Mouse (Mus musculus): ENCODE data around the gene Pak1. TPM values are rescaled to one million over a fixed set of nuclear protein-coding genes. Genes with fewer than 3 reads are reported as not detected.

Pak1 gene
- total RNA-seq, 4 experiments from 2014 or later, result 373 to 389 (median 377) TPM

- DNase-seq (ENCODE audit: low spot score in 2 of 2), result no peak
These were observed 11.2 kb upstream of the Pak1 start for GRCm38 (mm10) chr7:97777191-97777590.

GRCm38 (mm10) chr7:97780222-97780621 lies 8.1 kb upstream of the Pak1 start:
- DNase-seq (ENCODE audit: low spot score in 2 of 2), result no peak

- DNase-seq (ENCODE audit: low spot score in 2 of 2), result no peak
These were observed 7.5 kb upstream of the Pak1 start for GRCm38 (mm10) chr7:97780815-97781214.

- no peak for DNase-seq (ENCODE audit: low spot score in 2 of 2)
These were observed 6.8 kb upstream of the Pak1 start for GRCm38 (mm10) chr7:97781496-97781895.

GRCm38 (mm10) chr7:97783523-97783922 lies 4.8 kb upstream of the Pak1 start:
- no peak for DNase-seq (ENCODE audit: low spot score in 2 of 2)

GRCm38 (mm10) chr7:97788669-97789483 lies 535 bp downstream of the Pak1 start:
- DNase-seq (ENCODE audit: low spot score in 2 of 2), result peak in 1 of 2 experiments; percentile 21

GRCm38 (mm10) chr7:97790272-97790671 lies 1.9 kb downstream of the Pak1 start:
- DNase-seq (ENCODE audit: low spot score in 2 of 2), result no peak

- no peak for DNase-seq (ENCODE audit: low spot score in 2 of 2)
These were observed 4.0 kb downstream of the Pak1 start for GRCm38 (mm10) chr7:97792324-97792723.

- DNase-seq (ENCODE audit: low spot score in 2 of 2), result no peak
These were observed 14.8 kb downstream of the Pak1 start for GRCm38 (mm10) chr7:97803116-97803515.

GRCm38 (mm10) chr7:97804245-97805066 lies 16.1 kb downstream of the Pak1 start:
- no peak for DNase-seq (ENCODE audit: low spot score in 2 of 2)

- no peak for DNase-seq (ENCODE audit: low spot score in 2 of 2)
These were observed 16.7 kb downstream of the Pak1 start for GRCm38 (mm10) chr7:97805067-97805365.

- DNase-seq (ENCODE audit: low spot score in 2 of 2), result no peak
These were observed 21.0 kb downstream of the Pak1 start for GRCm38 (mm10) chr7:97809307-97809706.

- DNase-seq (ENCODE audit: low spot score in 2 of 2), result no peak
These were observed 33.5 kb downstream of the Pak1 start for GRCm38 (mm10) chr7:97821875-97822274.

- no peak for DNase-seq (ENCODE audit: low spot score in 2 of 2)
These were observed 40.8 kb downstream of the Pak1 start for GRCm38 (mm10) chr7:97829091-97829490.

GRCm38 (mm10) chr7:97830739-97831138 lies 42.4 kb downstream of the Pak1 start:
- no peak for DNase-seq (ENCODE audit: low spot score in 2 of 2)

- no peak for DNase-seq (ENCODE audit: low spot score in 2 of 2)
These were observed 44.6 kb downstream of the Pak1 start for GRCm38 (mm10) chr7:97832987-97833386.

GRCm38 (mm10) chr7:97838574-97838973 lies 50.2 kb downstream of the Pak1 start:
- no peak for DNase-seq (ENCODE audit: low spot score in 2 of 2)

GRCm38 (mm10) chr7:97841311-97841710 lies 53.0 kb downstream of the Pak1 start:
- peak in 1 of 2 experiments; percentile 83 for DNase-seq (ENCODE audit: low spot score in 2 of 2)

- DNase-seq (ENCODE audit: low spot score in 2 of 2), result no peak
These were observed 54.0 kb downstream of the Pak1 start for GRCm38 (mm10) chr7:97842332-97842731.

GRCm38 (mm10) chr7:97842806-97843570 lies 54.6 kb downstream of the Pak1 start:
- peak; percentile 76 to 82 for DNase-seq (ENCODE audit: low spot score in 2 of 2)

GRCm38 (mm10) chr7:97844419-97844818 lies 56.1 kb downstream of the Pak1 start:
- DNase-seq (ENCODE audit: low spot score in 2 of 2), result no peak

GRCm38 (mm10) chr7:97845546-97845945 lies 57.2 kb downstream of the Pak1 start:
- no peak for DNase-seq (ENCODE audit: low spot score in 2 of 2)
